Mouse (Mus musculus) embryonic facial prominence, embryonic 14.5 days (tissue): Measurements from ENCODE around the gene Zfp143. TPM values are rescaled to one million over a fixed set of nuclear protein-coding genes. Genes with fewer than 3 reads are reported as not detected.
A peak's percentile ranks its signal among the peaks of the same experiment; 100 is the strongest.

Experiments used
- ATAC-seq: fragments of 200-750 bp; cut with Nextera tagmentation; 2 replicates; pipeline ENCODE4 v1.8.0; 2017; ENCODE audit warnings: low read depth, moderate number of reproducible peaks, moderate TSS enrichment
- DNase-seq: peaks from one replicate; pipeline ENCODE4 v3.0.0-alpha.2; 2015; ENCODE audit warnings: low spot score
- H3K27ac ChIP-seq: fragments of 300-500 bp; sonication (generic); replicated peaks from 2 replicates; pipeline ENCODE4 v1.5.1; 2014; ENCODE audit warnings: low read depth, mild to moderate bottlenecking, low read length, moderate library complexity
- H3K27me3 ChIP-seq: fragments of 300-500 bp; sonication (generic); replicated peaks from 2 replicates; pipeline ENCODE4 v1.6.1; 2014; ENCODE audit warnings: low read length; ENCODE audit not compliant: control insufficient read depth, insufficient read depth
- H3K36me3 ChIP-seq: fragments of 300-500 bp; sonication (generic); 2 replicates; pipeline ENCODE4 v1.6.1; 2014; ENCODE audit warnings: low read length, mixed read lengths; ENCODE audit not compliant: control insufficient read depth, insufficient read depth
- H3K4me1 ChIP-seq: fragments of 300-500 bp; sonication (generic); 2 replicates; pipeline ENCODE4 v1.6.1; 2014; ENCODE audit warnings: antibody characterized with exemption, low read length; ENCODE audit not compliant: control insufficient read depth, insufficient read depth
- H3K4me2 ChIP-seq: fragments of 300-500 bp; sonication (generic); 2 replicates; pipeline ENCODE4 v1.6.1; 2014; ENCODE audit warnings: low read depth, mild to moderate bottlenecking, low read length, moderate library complexity, mixed read lengths
- H3K4me3 ChIP-seq: fragments of 300-500 bp; sonication (generic); 2 replicates; pipeline ENCODE4 v1.5.1; 2014; ENCODE audit warnings: low read depth, mild to moderate bottlenecking, low read length
- H3K9ac ChIP-seq: fragments of 300-500 bp; sonication (generic); 2 replicates; pipeline ENCODE4 v1.6.1; 2014; ENCODE audit warnings: low read depth, mild to moderate bottlenecking, low read length, moderate library complexity, mixed read lengths
- H3K9me3 ChIP-seq: fragments of 300-500 bp; sonication (generic); 2 replicates; pipeline ENCODE4 v1.6.1; 2016; ENCODE audit warnings: low read length; ENCODE audit not compliant: control insufficient read depth
- WGBS: fragments of 180-500 bp; shearing (Covaris S2); extraction: QIAGEN DNeasy Blood & Tissue Kit; methylation state at CpG from one replicate; pipeline ENCODE4 v1.1.7; 2014; 5-methylcytosine and 5-hydroxymethylcytosine counted together
- polyA plus RNA-seq: library from polyadenylated mRNA; unstranded; fragments of >200 nt; fragmentation: Nextera tagmentation; extraction: Ambion mirVana; gene quantifications from 2 replicates; pipeline ENCODE4 v1.2.1, GENCODE M21; 2014

Zfp143 gene
- 15.7 and 16.3 TPM in 2 replicates for polyA plus RNA-seq

GRCm38 (mm10) chr7:110061199-110061751, at the start of gene Zfp143:
Zfp143 (plus strand) TSS chr7:110061217.
- peak within 1 kb of the TSS; percentile 100 for H3K27ac ChIP-seq
- peak within 1 kb of the TSS; percentile 73 for H3K4me2 ChIP-seq
- H3K9ac ChIP-seq, result peak within 1 kb of the TSS; percentile 99
- WGBS, result under 1% methylated on average over 30 of the region's 34 CpGs
- peaks cover 20% of the 10 kb centered on the region for H3K36me3 ChIP-seq
- H3K9me3 ChIP-seq, result no peaks in the 10 kb centered on the region
- no peaks in the 10 kb centered on the region for H3K27me3 ChIP-seq
- DNase-seq (peak; percentile 100), ATAC-seq (peak; percentile 98)
- H3K4me3 ChIP-seq, result peak within 1 kb of the TSS; percentile 84
- H3K4me1 ChIP-seq, result peaks cover 11% of the 10 kb centered on the region; the same call in 1 of the 2 replicates

DNA sequence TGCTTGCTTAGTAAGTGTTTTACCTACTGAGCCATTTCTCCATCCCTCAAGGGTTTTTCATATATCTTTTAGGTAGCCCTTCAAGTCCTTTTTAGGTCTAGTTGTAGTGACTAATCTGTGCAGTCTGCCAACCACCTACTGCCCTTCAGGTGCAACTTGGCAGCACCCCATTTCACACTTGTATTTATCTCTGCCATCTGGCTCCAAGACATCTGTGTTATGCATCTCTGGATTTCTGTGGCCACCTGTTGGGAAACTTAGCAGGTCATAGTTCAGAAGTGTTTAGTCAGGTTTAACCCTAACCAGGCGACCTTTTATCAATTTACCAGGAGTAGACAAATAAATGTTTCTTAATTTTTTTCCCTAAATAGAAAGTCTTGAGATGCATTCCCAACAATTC, 49.6 kb upstream of the Zfp143 start:
- ATAC-seq (no peak), DNase-seq (no peak)
- Histone ChIP-seq H3K9ac (no peak overlapping the region), H3K4me1 (no peaks in the 10 kb centered on the region), H3K27me3 (no peaks in the 10 kb centered on the region), H3K4me3 (no peak overlapping the region), H3K9me3 (no peaks in the 10 kb centered on the region), H3K4me2 (no peak overlapping the region), H3K36me3 (no peaks in the 10 kb centered on the region), H3K27ac (no peak overlapping the region)
- 48% methylated on average over 1 of the region's 1 CpGs for WGBS

DNA sequence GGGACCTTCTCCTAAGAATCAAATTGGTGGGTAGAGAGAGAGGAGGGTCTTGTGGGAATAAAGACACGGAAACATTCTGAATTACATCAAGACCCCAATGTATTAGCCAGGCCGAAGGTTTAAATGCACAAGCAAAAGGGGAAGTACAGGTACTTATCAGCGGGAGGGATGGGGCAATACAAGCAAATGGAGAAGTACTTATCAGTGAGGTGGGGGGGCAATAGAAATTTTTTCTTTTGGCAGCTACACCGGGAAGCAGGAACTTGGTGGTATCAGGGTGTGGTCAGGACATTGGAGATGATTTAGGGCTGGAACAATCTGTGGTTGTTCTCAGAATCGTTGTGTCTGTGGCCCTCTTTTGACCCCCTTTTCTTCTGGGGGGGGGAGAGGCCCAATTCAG, 46.7 kb upstream of the Zfp143 start:
- H3K9me3 ChIP-seq, result no peaks in the 10 kb centered on the region
- H3K27ac ChIP-seq, result no peak overlapping the region
- 83% methylated on average over 5 of the region's 5 CpGs for WGBS
- no peaks in the 10 kb centered on the region for H3K36me3 ChIP-seq
- ATAC-seq, result no peak
- no peak overlapping the region for H3K4me2 ChIP-seq
- H3K4me3 ChIP-seq, result no peak overlapping the region
- H3K4me1 ChIP-seq, result no peaks in the 10 kb centered on the region
- DNase-seq, result no peak
- no peak overlapping the region for H3K9ac ChIP-seq
- H3K27me3 ChIP-seq, result no peaks in the 10 kb centered on the region

GRCm38 (mm10) chr7:110018117-110018630, 42.8 kb upstream of the Zfp143 start, which contains the start of gene Ipo7:
Ipo7 (plus strand) TSS chr7:110018274.
- no peaks in the 10 kb centered on the region for H3K27me3 ChIP-seq
- H3K27ac ChIP-seq, result peak within 1 kb of the TSS; percentile 94
- ATAC-seq, result peak; percentile 98
- H3K4me1 ChIP-seq, result peaks cover 9% of the 10 kb centered on the region
- H3K4me3 ChIP-seq, result peak within 1 kb of the TSS; percentile 98
- H3K4me2 ChIP-seq, result peak within 1 kb of the TSS; percentile 76
- H3K9me3 ChIP-seq, result no peaks in the 10 kb centered on the region
- under 1% methylated on average over 40 of the region's 48 CpGs for WGBS
- H3K9ac ChIP-seq, result peak within 1 kb of the TSS; percentile 98
- H3K36me3 ChIP-seq, result no peaks in the 10 kb centered on the region
- peak; percentile 98 for DNase-seq

DNA sequence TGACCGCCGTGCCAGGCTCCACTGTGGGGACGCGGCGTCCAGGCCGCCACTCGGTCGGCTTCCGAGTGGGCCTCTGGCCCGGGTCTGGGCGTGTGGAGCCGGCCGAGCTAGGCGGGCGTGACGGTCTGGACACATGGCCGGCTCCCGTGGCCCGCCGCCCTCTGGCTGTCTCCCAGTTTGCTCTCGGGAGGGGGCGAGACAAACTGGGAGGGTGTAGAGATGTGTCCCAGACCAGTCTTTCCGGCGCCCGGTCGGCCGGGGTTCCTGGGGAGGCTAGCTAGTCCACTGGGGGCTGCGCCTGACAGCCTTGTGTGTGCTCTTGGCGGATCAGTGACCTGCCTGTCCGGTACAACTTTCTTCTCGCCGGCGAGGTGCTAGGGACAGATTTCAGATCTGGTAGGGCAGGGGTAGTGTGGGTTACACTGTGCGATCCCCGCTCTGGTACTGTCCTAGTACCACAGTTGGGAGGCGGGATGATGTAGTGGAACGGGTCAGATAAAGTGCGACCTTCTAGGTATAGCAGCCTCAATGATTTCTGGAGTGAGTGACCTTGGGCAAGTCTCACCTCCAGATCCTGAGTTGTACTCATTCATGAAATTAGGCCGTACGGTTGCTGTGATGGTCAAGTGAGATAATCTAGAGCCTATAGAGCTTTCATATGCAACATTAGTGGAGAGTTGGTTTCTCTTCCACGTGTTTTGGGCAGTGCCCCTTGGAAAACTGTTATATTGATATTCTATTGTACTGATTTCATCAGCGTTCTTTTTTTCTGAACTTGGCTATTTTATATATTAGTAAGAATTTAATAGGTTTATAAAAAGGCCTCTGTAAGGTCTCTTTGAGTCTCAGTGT, 42.2 kb upstream of the Zfp143 start:
- H3K4me3 ChIP-seq, result peak overlapping the region; percentile 98
- H3K4me1 ChIP-seq, result peaks cover 9% of the 10 kb centered on the region
- DNase-seq (peak; percentile 5), ATAC-seq (peak; percentile 78)
- H3K4me2 ChIP-seq, result peak overlapping the region; percentile 76
- no peaks in the 10 kb centered on the region for H3K27me3 ChIP-seq
- no peaks in the 10 kb centered on the region for H3K9me3 ChIP-seq
- H3K9ac ChIP-seq, result peak overlapping the region; percentile 98
- H3K36me3 ChIP-seq, result no peaks in the 10 kb centered on the region
- peak overlapping the region; percentile 94 for H3K27ac ChIP-seq
- under 1% methylated on average over 20 of the region's 42 CpGs for WGBS

DNA sequence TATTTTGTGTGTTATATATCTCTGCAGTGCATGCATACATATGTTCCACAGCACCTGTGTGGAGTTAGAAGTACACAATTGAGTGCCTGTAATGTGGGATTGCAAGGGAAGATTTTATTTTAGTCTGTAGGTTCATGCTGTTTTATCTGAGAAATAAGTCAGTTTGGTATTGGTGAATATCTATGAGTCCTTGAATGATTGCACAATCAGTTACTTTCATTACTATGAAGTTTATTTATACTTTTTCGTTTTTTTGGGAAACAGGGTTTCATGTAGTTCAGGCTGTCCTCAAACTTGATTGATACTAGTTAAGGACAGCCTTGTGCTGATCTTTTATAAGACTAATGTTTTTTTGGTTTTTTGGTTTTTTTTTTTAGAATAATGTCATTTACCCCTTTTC, 37.5 kb upstream of the Zfp143 start:
- Histone ChIP-seq H3K27ac (no peak overlapping the region), H3K9ac (no peak overlapping the region), H3K27me3 (no peaks in the 10 kb centered on the region), H3K4me1 (peaks cover 9% of the 10 kb centered on the region), H3K4me2 (no peak overlapping the region), H3K36me3 (peaks cover 6% of the 10 kb centered on the region; the same call in 1 of the 2 replicates), H3K9me3 (peaks cover 8% of the 10 kb centered on the region), H3K4me3 (no peak overlapping the region)
- 85% methylated on average over 1 of the region's 1 CpGs for whole genome bisulfite sequencing
- ATAC-seq, result no peak
- no peak for DNase-seq

DNA sequence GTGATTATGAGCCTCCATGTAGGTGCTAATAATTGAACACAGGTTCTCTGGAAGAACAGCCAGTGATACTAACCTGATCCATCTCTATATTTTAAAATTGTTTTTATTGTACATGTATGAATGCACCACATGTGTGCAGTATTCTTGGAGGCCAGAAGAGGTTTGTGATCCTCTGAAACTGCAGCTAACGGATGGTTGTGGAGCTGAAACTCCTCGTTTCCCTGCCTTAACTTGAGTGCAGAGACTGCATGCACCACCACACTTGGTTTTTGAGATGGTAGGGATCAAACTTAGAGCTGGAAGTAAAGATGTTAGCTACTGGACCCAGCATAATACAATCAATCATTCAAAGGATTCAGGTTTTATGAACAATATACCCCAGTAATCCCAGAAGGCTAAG, 34.4 kb upstream of the Zfp143 start:
- no peak overlapping the region for H3K4me2 ChIP-seq
- no peaks in the 10 kb centered on the region for H3K4me1 ChIP-seq
- no peak overlapping the region for H3K9ac ChIP-seq
- ATAC-seq, result no peak
- no peaks in the 10 kb centered on the region for H3K27me3 ChIP-seq
- peaks cover 30% of the 10 kb centered on the region; the same call in 1 of the 2 replicates for H3K36me3 ChIP-seq
- H3K9me3 ChIP-seq, result peaks cover 8% of the 10 kb centered on the region
- no peak overlapping the region for H3K27ac ChIP-seq
- H3K4me3 ChIP-seq, result no peak overlapping the region
- WGBS, result 68% methylated on average over 2 of the region's 2 CpGs
- no peak for DNase-seq

DNA sequence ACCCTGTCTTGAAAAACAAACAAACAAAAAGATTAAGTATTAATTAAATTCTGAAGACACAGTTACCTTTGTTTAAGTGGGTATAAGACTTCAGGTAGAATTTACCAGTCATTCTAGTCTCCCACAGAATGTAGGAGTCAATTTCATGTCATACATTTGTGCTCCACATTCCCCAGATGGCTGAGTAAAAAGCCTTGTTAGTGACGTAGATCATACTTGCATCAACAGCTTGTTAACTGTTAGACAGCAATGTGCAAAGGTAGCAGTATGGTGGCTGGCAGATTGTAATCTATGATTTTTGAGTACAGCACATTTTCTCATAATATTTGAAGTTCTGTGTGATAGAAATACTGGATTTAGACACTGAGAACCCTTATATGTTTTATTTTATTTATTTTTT, 32.2 kb upstream of the Zfp143 start:
- Histone ChIP-seq H3K4me1 (no peaks in the 10 kb centered on the region), H3K9me3 (peaks cover 8% of the 10 kb centered on the region), H3K27me3 (no peaks in the 10 kb centered on the region), H3K9ac (no peak overlapping the region), H3K4me3 (no peak overlapping the region), H3K36me3 (peaks cover 49% of the 10 kb centered on the region), H3K27ac (no peak overlapping the region), H3K4me2 (no peak overlapping the region)
- 67% methylated on average over 1 of the region's 1 CpGs for WGBS
- DNase-seq (no peak), ATAC-seq (no peak)
